ENCODE assay signal across 8 mouse cellular contexts in genomic region chr5:37717384-37717963, GRCm38 (mm10). TPM values are rescaled to one million over a fixed set of nuclear protein-coding genes. Genes with fewer than 3 reads are reported as not detected.
A peak's percentile ranks its signal among the peaks of the same experiment; 100 is the strongest.
DNase-seq lines count a peak whose midpoint lies in the region; ATAC-seq lines count a peak whose summit lies in the region.

No protein-coding gene starts in this region.

- H3K4me2 ChIP-seq in heart, embryonic 13.5 days: peak overlapping the region; percentile 84
- peak overlapping the region; percentile 49 for H3K4me2 ChIP-seq in liver, embryonic 12.5 days
- H3K4me2 ChIP-seq in neural tube, embryonic 14.5 days (ENCODE audit: low read depth, low read length): peak overlapping the region; percentile 66

- no peak overlapping the region for H3K27ac ChIP-seq in heart, embryonic 13.5 days (replicated peaks)
- H3K27ac ChIP-seq in liver, embryonic 12.5 days: no peak overlapping the region
- H3K27ac ChIP-seq in neural tube, embryonic 14.5 days (ENCODE audit: low read depth, low read length): peak overlapping the region; percentile 60

- peaks cover 56% of the 10 kb centered on the region for H3K27me3 ChIP-seq in heart, embryonic 13.5 days (replicated peaks)
- H3K27me3 ChIP-seq in liver, embryonic 12.5 days (replicated peaks): peaks cover 49% of the 10 kb centered on the region
- H3K27me3 ChIP-seq in neural tube, embryonic 14.5 days (ENCODE audit: control insufficient read depth, insufficient read depth, low read length): peaks cover 3% of the 10 kb centered on the region; the same call in 1 of the 2 replicates

- peak overlapping the region; percentile 52 for H3K4me3 ChIP-seq in heart, embryonic 13.5 days
- peak overlapping the region; percentile 26 for H3K4me3 ChIP-seq in liver, embryonic 12.5 days
- peak overlapping the region; percentile 45 for H3K4me3 ChIP-seq in neural tube, embryonic 14.5 days (ENCODE audit: low read depth, low read length)

- peaks cover 22% of the 10 kb centered on the region for H3K4me1 ChIP-seq in heart, embryonic 13.5 days
- no peaks in the 10 kb centered on the region for H3K4me1 ChIP-seq in liver, embryonic 12.5 days
- peaks cover 3% of the 10 kb centered on the region; the same call in 1 of the 2 replicates for H3K4me1 ChIP-seq in neural tube, embryonic 14.5 days (ENCODE audit: control insufficient read depth, insufficient read depth, low read length)

- DNase-seq in cerebellum, adult 8-10 months: peak; percentile 3
- peak; percentile 78 for DNase-seq in embryo, embryonic 10.5 days (ENCODE audit: low spot score)
- peak; percentile 75 for DNase-seq in kidney, postnatal 10 days
- DNase-seq in spleen, adult 18-20 months: no peak

- under 1% methylated on average over 14 of the region's 14 CpGs for WGBS in heart, embryonic 13.5 days
- WGBS in liver, embryonic 12.5 days (ENCODE audit: insufficient replicate concordance): 3% methylated on average over 14 of the region's 14 CpGs
- WGBS in neural tube, embryonic 14.5 days: 2% methylated on average over 14 of the region's 14 CpGs

- H3K9ac ChIP-seq in heart, embryonic 13.5 days: peak overlapping the region; percentile 70
- no peak overlapping the region for H3K9ac ChIP-seq in liver, embryonic 12.5 days
- peak overlapping the region; percentile 64 for H3K9ac ChIP-seq in neural tube, embryonic 14.5 days (replicated peaks; ENCODE audit: low read depth, low read length)

- H3K9me3 ChIP-seq in heart, embryonic 13.5 days: peaks cover 2% of the 10 kb centered on the region
- no peaks in the 10 kb centered on the region for H3K9me3 ChIP-seq in liver, embryonic 12.5 days (replicated peaks)
- no peaks in the 10 kb centered on the region for H3K9me3 ChIP-seq in neural tube, embryonic 14.5 days (ENCODE audit: control insufficient read depth, low read length)

- ATAC-seq in cerebellum, adult (ENCODE audit: insufficient number of reproducible peaks, low FRiP score, low TSS enrichment): no peak
- no peak for ATAC-seq in heart, embryonic 13.5 days (ENCODE audit: extremely low read depth, insufficient number of reproducible peaks, low FRiP score, low TSS enrichment)
- ATAC-seq in liver, embryonic 12.5 days: no peak
- peak; percentile 69 for ATAC-seq in neural tube, embryonic 14.5 days (ENCODE audit: low read depth)

- no peaks in the 10 kb centered on the region for H3K36me3 ChIP-seq in heart, embryonic 13.5 days
- no peaks in the 10 kb centered on the region for H3K36me3 ChIP-seq in liver, embryonic 12.5 days
- no peaks in the 10 kb centered on the region for H3K36me3 ChIP-seq in neural tube, embryonic 14.5 days (ENCODE audit: control insufficient read depth, insufficient read depth, low read length)

RNA-seq across cellular contexts. Expression of gene Stk32b, which starts 0.5 kb away (rescaled TPM):
- polyA plus RNA-seq in heart, embryonic 13.5 days (2015; fragmentation: Nextera tagmentation; extraction: Ambion mirVana): 0.60 and 0.76 TPM in 2 replicates
- 0.17 and 0.25 TPM in 2 replicates for polyA plus RNA-seq in liver, embryonic 12.5 days (2016; fragmentation: Nextera tagmentation; extraction: Ambion mirVana)
- polyA plus RNA-seq in neural tube, embryonic 14.5 days (2014; fragmentation: Nextera tagmentation; extraction: Ambion mirVana): 45.1 and 55.0 TPM in 2 replicates

RNA-seq across cellular contexts. Expression of gene Cytl1, which starts 17.8 kb away (rescaled TPM):
- polyA plus RNA-seq in heart, embryonic 13.5 days (2015; fragmentation: Nextera tagmentation; extraction: Ambion mirVana): 5.1 and 9.8 TPM in 2 replicates
- not detected in 2 replicates for polyA plus RNA-seq in liver, embryonic 12.5 days (2016; fragmentation: Nextera tagmentation; extraction: Ambion mirVana)
- polyA plus RNA-seq in neural tube, embryonic 14.5 days (2014; fragmentation: Nextera tagmentation; extraction: Ambion mirVana): 0.28 and 0.84 TPM in 2 replicates

Comparison
In these comparisons a context has a peak if more than half of its experiments do, and no peak if none do; other contexts are left out.
1. DNase-seq: peak in cerebellum, adult 8-10 months (single experiment), embryo, embryonic 10.5 days (single experiment) and kidney, postnatal 10 days (single experiment); none in spleen, adult 18-20 months (0 of 2).
2. RNA of gene Stk32b, which starts 0.5 kb away (polyA plus RNA-seq): 45.1 to 55.0 TPM in neural tube, embryonic 14.5 days; 0.60 to 0.76 TPM in heart, embryonic 13.5 days and 0.17 to 0.25 TPM in liver, embryonic 12.5 days; every median in the first group is over 10 times any median in the second.
3. Peak in every context shown above with its lines, with median percentiles within 50 percentile points of each other: H3K4me2 ChIP-seq and H3K4me3 ChIP-seq.